Mouse (Mus musculus) testis, adult 2 months (tissue): Measurements from ENCODE around the gene Ell.

ENCODE experiments used
- CTCF ChIP-seq: fragments of 200-500 bp; IDR thresholded peaks from 2 replicates; pipeline ENCODE4 v1.5.1; 2012; ENCODE audit warnings: low read depth, mild to moderate bottlenecking, inconsistent platforms, low read length, moderate library complexity; ENCODE audit not compliant: control insufficient read depth, insufficient read depth, insufficient replicate concordance
- POLR2A ChIP-seq: fragments of 200-500 bp; IDR thresholded peaks from 2 replicates; pipeline ENCODE4 v1.6.1; 2012; ENCODE audit warnings: low read depth, mild to moderate bottlenecking, inconsistent platforms, low read length, moderate library complexity; ENCODE audit not compliant: control insufficient read depth

GRCm38 (mm10) chr8:70519606-70520005 lies 19.7 kb upstream of the Ell start:
- no peak for TF ChIP-seq CTCF
- no peak for TF ChIP-seq POLR2A
